Mouse (Mus musculus): ENCODE measurements around the gene Nptx1.

Gene Nptx1

DNA sequence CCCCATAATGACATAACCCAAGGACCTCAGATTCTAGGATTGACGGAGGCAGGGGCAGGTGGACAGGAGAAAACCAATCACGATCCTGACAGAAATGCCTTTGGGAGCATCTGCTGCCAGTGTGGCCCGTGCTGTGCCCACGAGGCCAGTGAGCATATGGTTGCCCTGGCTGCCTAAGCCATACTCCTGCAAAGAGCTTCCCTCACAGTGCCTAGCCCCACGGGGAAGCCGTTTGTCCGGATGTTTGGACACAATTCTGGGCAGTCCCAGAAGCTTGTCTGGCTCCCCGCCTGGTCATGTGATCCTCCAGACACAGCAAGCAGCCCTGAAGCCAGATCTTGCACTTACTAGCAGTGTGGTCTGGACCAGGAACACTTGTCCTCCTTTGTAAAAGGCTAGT lies 24.8 kb downstream of the Nptx1 start:
- in situ Hi-C loops (cut with MboI, MseI): no loop called here

DNA sequence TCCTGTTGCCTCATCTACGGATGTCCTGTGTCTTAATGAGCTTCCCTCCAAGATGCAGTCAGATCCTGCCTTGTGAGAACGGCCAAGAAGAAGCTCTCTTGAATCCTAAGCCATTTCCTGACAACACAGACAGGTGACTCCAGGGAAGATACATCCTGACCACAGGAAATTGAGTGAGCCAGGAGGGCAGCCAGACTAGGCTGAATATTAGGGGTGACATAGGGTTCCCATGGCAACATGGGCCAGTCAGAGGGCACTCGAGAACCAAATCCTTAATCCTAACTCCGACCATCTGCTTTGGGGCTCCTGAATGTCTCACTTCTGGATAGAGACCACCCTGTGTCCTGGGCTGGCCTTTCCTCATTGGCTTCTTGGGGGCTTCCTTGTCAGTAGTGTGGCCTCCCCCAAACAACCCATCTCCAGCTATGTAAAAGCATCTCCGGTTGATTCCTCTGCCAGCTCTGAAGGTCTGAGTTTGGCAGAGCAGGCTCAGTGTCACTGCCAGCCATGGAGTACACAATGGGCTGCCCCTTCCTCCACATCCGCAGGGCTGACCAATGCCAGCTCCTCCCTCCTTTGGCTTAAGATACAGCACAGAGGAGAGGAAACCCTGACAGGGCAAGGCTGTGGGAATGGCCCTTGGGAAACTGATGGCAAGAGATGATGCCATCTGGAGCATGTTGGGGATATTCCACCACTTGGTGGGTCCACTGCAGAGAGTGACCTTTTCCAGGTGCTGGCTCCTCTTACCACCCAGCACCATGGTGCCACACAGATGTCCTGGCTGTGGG lies 25.4 kb downstream of the Nptx1 start:
- in situ Hi-C loops (cut with MboI, MseI): no loop called here

DNA sequence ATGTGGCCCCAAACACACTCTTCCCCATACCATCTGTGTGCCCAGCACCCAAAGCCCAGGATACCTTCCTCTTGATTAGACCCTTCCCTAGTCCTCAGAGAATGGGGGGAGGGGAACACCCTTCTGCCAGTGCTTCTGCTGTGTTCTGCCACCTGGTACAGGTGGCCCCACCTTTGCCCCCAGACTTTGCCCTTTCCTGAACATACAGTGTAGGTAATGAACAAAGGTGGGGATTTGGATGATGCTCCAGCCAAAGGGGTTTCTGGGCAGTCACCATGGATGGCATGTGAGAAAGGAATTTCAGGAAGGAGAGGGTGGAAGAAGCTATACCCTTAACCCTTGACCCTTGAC lies 26.9 kb downstream of the Nptx1 start:
- in situ Hi-C loops (cut with MboI, MseI): no loop called here

DNA sequence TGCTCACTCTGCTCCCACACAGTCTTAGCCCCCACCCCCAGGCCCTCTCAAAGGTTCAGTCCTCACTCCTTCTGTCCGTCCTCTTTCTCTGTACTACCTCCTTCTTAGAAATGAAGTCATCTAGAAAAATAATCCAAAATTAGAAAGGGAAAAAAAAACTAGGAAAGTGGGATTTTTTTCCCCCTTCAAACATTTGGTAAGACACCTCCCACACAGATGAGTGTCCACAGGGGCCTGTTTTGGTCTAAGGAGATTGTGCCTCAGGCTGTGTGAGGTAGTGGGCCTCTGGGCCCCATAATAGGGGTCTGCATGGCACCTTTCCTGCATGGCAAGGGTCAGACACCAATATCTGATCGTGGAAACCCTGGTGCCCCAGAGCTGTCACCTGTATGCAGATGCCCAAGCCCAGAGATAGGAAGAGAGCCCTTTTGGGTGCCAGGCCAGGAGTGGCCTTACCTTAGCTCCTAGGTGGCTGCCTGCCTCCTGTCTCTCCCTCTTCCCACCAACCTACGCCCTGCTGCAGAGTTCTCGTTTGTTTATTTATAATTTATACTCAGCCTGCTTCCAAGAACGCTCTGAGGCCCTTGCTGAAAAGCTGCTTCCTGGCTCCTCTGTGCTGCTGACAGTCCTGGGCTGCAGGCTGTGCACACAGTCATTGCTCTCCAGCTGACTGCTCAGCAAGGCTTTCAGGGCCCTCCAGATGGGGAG lies 27.4 kb downstream of the Nptx1 start:
- in situ Hi-C loops (cut with MboI, MseI): no loop called here

DNA sequence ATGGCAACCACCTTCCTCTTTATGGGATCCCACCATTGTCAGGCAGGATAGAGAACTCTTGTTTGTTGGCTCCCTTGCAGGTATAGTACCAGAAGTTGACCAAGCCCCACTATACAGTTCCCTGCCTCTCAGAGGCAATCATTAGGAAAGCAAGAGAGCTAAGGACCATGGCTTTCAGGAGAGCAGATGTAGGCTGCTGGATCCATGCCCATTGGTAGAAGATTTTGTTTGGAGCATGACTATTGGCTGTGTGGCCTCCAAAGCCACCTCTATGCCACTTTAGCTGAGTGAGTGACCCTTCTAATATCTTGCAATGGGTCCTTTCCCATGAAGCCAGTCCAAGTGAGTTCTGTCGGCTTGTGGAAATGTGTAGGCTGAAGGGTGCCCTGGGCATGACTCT lies 28.2 kb downstream of the Nptx1 start:
- in situ Hi-C loops (cut with MboI, MseI): loop anchor here (10.0 kb wide), 1 partner anchor 375 kb away; no protein-coding TSS in a partner anchor

DNA sequence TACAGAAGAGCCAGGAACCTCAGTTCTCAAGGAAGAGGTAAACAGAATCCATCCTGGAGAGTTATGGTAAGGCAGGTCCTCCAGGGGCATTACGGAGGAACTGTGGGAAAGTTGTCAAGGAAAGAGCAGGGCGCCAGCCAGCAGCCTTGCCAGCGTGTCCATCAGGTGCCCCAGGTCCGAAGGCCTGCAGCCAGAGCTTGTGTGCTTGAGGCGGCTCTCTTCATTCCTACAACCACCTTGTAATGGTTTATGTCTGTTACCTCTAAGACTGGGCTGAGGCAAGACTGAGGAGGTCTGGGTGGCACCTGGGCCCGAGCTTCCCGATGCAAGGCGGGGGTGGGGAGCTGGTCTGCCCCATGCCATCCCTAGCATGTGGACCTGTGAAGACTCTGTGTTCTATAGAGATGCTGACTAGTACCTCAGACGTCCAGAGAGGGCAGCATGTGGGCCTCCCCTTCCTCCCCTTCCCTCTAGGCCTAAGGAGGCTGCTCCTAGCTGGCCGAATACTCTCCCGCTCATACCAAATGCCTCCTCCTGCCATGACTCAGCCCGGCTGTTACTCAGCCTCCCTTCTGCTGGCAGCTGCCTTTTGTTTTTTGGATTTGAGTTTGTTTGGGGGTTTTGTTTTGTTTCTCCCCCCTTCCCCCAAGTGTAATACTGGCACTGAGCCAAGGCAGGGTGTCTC lies 30.7 kb downstream of the Nptx1 start:
- in situ Hi-C loops (cut with MboI, MseI): loop anchor here (10.0 kb wide), 1 partner anchor 378 kb away; no protein-coding TSS in a partner anchor

DNA sequence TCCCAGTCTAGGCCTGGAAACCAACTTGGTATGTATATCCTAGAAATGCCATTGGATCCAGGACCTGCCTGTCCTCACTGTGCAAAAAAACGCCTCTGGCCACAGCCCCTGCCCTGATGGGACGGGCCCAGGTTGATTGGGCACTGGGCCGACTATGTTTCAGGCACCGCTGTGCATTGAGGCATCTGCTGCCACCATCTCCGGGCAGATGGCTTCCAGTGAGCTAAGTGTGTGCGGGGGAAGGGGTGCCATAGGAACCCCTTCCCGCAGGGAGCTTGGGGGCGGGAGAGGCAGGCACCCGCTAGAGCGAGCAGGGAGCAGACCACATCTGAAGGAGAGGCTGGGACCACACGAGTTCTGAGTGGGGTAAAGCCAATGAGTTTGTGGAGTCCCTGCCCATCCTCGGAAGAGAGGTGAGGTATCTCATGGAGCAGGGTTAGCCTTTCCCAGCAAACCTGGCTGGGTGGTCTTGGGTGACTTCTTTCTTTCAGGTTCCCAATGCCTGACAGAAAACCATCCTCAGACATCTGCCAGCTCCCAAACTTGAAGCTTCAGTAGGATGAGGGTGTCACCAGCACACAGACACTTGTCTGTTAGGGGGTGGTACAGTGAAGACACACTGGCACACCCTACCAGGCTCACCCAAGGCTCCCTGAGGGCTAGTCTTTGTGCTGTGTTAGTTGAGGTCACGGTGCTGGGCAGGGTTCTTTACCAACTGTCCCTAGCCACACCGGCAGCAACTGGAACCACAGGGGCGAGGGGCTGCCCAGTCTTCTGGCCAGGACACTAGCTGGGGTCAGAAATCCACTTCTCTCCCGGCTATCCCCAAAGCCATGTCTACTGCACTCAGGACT lies 31.5 kb downstream of the Nptx1 start:
- in situ Hi-C loops (cut with MboI, MseI): loop anchor here (10.0 kb wide), 1 partner anchor 379 kb away; no protein-coding TSS in a partner anchor

DNA sequence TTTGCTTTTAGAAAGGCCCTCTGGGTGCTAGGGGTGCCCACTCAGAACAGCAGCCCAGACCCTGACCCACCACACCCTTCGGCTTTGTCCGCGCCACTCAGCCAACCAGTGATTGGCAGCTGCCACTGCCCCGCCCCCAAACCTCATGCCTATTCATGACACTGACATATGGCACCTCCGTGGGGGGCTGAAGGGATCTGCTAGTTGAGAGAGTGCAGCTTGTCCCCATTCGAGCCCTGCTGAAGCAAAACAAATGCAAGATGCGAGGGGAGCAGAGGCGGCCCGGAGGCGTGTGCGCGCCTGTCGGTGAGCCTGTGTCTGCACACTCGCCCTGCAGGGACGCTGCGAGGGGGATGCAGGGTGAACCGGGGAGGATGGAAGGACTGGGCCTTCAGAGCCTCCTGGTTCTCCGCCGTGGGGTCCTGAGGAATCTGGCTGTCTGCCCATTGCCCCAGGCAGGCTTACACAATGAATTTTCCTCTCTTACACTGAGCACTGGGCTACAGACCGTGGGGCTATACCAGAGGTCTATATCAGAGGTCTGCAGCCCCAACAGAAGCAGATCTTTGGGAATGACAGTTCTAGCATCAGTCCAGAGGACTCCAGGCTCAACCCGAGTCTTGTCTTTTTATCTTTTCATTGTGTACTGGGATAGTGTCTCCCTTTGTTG lies 32.5 kb downstream of the Nptx1 start:
- in situ Hi-C loops (cut with MboI, MseI): loop anchor here (10.0 kb wide), 1 partner anchor 380 kb away; no protein-coding TSS in a partner anchor

DNA sequence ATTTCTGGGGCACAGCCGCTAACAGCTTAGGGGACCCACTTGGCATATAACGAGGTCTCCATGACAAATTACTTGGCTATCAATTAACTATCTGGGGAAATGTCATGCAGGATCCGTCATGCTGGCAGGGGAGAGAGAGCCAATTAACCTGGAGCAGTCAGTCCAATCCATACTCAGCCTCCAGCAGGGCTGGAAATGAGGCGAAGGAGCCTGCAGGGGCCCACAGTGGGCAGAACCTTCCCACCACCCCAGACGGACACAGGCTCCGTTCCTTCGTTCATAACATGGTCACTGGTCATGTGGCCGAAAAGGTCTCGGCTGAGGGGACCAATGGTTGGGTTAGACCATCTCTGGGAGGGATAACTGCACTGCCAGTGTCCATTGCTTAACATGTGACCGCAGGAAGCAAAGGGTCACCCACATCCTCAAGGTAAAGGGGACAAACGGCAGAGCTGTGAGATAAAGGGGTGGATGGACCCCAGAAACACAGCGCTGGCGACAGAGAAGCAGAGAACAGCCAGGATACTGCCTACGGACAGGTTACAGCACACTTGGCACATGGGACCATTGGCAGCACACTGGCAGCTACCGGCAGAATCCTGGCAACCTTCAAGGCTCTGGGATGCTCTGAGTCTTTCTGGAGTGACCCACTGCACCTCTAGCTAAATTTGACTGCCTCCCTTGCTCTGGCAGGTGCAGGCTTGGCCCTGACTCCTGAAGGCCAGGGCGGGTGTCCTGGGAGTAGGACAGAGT lies 33.3 kb downstream of the Nptx1 start:
- in situ Hi-C loops (cut with MboI, MseI): loop anchor here (10.0 kb wide), 1 partner anchor 381 kb away; no protein-coding TSS in a partner anchor

DNA sequence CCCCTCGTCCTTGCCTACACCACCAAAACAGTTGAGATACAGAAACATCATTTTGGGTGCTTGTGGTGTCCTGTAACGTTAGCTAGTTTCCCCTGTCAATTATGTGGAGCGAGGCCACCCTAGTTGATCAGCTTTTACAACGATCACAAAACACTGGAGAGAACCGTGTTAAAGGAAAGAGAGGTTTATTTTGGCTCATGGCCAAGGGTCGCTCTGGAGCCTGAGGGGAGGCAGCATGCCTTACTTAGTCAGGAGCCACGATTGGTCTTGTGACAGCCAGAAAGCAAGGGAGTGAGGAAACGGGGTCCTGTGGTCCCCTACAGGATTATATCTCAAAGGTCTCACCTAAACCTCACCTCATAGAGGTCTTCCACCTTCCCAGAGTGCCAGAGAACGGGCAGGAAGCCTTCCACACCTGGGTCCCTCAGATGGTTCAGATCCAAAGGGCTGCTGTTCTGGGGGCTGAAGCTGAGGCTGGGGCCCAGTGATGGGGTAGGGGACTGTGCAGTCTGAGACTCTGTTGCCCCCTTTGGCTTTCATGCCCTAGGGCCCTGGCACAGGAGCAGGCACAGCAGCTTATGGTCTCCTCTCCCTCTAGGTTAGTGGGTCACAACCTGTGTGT lies 34.4 kb downstream of the Nptx1 start:
- in situ Hi-C loops (cut with MboI, MseI): loop anchor here (10.0 kb wide), 1 partner anchor 382 kb away; no protein-coding TSS in a partner anchor

DNA sequence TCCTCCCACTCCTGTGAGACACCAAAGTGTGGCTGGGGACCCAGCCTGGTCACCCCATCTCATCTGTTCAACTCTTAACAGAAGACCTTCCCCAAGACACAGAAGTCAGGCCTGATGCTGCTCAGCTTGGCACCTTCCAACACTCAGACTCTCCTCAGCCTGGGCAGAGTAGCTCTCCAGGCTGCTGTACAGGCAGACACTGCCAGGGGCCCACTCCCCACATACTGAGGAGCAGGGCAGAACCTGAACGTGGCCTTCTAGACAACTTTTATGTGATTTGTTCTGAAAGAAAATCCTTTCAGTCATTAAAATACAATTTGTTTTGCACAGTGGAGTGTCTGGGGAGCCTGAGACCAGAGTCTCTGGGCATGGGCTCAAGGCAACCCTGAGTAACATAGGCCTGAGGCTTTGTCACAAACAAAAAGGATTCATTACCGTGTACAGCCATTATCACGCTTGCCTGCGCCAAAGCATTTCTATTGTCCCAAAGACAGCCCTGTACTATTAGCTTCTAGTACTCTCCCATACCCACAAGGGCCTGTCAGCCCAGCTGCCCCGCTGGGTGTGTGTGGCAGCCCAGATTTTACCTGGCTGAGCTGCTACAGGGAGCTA lies 38.3 kb downstream of the Nptx1 start:
- in situ Hi-C loops (cut with MboI, MseI): no loop called here

DNA sequence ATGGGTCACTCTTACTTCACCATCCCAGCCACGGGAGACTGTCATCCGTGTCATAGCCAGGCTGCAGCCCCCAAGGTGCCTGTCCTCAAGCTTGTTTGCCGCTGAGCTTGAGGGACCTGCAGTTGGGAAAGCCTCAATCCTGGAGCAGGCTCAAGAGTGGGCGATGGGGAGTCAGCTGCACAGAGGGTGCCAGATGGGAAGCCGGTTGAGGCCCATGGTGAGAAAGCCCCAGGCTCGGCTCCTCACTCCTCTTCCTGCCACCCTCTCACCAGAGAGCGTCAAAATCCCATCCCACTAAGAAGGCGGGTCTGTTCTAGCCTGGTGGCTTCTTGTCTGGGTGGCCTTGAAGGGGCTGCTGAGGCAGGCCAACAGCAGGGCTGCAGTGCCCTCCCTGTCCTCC lies 39.8 kb downstream of the Nptx1 start:
- in situ Hi-C loops (cut with MboI, MseI): no loop called here

DNA sequence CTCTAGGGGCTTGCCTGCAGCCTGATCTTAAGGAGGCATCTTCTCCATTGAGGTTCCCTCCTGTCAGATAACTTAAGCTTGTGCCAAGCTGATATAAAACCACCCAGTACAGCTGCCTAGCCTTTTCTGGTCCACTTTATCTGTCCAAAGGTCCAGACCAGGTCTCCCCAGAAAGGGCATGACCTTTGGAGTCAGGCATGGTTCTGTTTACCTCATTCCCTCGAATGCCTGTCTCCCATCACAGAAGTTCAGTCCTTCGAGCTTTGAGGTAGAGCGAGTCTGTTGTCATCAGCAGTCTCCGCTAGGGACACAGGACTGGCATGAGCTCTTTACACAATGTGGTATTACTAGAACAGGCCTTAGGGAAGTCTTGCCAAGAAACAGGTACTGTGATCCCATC lies 41.2 kb downstream of the Nptx1 start:
- in situ Hi-C loops (cut with MboI, MseI): no loop called here

DNA sequence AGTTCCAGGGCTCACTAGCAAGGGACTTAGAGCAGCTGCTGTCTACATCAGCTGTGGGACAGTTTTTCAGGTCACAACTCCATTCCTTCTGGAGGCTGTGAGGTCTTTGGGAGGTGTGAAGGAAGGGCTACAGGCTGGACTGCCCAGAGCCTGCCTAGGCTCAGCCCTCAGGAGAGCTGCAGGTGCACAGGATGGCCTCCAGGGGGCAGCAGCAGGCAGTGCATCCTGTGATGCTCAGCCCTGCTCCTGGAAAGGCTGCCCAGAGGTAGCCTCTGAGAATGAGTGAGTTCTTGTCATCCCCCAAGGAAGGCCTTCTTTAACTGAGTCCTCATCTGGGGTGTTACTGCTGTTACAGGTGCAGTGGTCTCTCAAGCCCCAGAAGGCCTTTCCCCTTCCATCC lies 43.9 kb downstream of the Nptx1 start:
- in situ Hi-C loops (cut with MboI, MseI): no loop called here

DNA sequence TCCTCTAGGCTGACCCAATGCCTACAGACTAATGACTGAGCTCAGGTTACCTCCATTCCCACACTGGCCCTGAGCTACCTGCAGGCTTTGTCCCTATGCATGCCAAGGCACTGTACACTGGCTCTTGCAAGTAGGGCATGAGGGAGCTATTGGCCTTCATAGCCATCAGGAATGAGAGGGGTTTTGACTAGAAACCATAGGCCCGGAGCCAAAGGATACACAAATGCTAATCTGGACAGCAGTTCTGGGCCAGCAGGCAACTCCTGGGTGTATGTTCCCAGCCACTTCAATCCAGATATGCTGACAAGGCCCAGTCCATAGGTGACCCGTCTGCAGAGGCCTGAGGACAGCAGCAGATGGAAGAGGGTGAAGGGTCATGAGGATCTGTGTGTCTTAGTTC lies 47.5 kb downstream of the Nptx1 start:
- in situ Hi-C loops (cut with MboI, MseI): no loop called here

DNA sequence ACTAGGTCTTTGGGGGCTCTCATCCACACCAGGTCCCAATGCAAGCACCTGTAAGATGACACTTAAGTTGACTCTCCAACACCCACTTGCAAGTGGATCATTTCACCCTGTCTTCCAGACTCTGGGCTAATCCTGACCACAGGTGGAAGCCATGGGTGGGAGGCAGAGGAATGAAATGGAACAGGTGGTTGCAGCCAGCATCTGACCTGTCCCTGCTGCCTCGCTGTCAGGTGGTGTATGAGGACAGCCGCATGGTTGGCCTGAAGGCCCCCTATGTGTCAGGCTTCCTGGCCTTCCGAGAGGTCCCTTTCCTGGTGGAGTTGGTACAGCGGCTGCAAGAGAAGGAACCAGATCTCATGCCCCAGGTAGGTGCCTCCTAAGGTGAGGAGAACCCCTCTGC lies 48.3 kb downstream of the Nptx1 start:
- in situ Hi-C loops (cut with MboI, MseI): no loop called here

DNA sequence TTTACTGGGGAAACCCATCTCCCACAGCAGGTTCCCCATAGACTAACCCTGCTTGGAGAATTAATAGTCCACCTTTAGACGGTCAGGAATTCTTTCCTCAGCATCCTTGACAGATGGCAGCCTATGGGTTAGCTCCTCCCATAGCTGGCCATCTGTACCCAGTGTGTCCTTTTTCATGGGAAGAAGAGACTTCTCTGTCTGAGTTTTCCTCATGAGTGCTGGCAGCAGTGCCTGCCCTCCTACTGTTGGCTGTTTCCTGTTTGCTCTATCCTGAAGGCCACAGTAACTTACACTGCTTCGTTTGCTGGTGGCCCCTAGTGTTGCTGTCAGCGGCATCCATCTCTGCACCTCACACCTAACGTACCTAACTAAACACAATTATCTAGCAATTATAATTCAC lies 50.1 kb downstream of the Nptx1 start:
- in situ Hi-C loops (cut with MboI, MseI): no loop called here

DNA sequence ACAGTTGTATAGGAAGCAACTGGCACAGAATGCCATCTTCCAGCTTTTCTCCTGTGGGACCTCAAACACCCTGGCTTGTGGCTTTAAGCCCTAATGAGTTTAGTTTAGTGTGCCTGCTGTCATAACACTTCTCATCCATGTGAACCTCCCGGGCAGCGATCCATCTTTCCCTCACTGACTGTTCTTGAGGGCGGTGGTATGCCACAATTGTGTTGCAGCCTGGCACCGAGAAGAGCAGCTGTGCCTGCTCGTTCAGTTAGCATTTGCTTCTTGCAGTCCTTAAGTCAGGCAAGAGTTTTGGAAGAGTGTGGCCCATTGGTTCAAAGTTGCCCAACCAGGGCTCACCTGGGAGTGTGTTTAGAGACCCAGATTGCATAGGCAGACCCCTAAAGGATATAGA lies 51.4 kb downstream of the Nptx1 start:
- in situ Hi-C loops (cut with MboI, MseI): no loop called here

DNA sequence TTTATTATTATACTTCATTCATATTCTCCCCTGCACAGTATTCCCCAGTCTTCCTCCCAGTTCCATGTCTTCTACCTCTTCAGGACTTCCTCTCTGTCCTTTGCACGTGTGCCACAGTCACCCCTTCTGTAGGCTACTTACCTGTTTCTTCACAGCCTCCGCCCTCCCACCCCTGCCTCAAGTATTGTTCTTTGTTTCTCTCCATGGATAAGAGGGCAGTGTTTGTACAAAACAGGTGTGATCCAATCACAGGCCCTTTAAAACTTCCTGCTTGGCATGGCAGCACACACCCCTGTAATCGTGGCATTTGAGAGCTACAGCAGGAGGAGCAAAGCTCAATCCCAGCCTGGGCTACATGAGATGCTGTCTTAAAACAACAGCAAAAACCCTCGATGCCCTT lies 54.0 kb downstream of the Nptx1 start:
- in situ Hi-C loops (cut with MboI, MseI): no loop called here
